Mouse (Mus musculus): Measurements from ENCODE around the gene Thra.
"Not testable (repeated sequence)": the region's sequence is repeated elsewhere in the genome, so short reads cannot be mapped to it uniquely, and the experiment has no call there.

The Thra gene

GRCm38 (mm10) chr11:98715946-98716345, 24.5 kb upstream of the Thra start:
- no peak for DNase-seq (ENCODE audit: extremely low spot score, low spot score)

- DNase-seq (ENCODE audit: extremely low spot score, low spot score): peak; percentile 67
These were observed 22.5 kb upstream of the Thra start for GRCm38 (mm10) chr11:98717904-98718303.

GRCm38 (mm10) chr11:98720756-98721155, 19.7 kb upstream of the Thra start:
- no peak for DNase-seq (ENCODE audit: extremely low spot score, low spot score)

GRCm38 (mm10) chr11:98721458-98722226, 18.8 kb upstream of the Thra start:
- DNase-seq (ENCODE audit: extremely low spot score, low spot score): no peak

GRCm38 (mm10) chr11:98723098-98723497, 17.3 kb upstream of the Thra start:
- DNase-seq (ENCODE audit: extremely low spot score, low spot score): no peak

GRCm38 (mm10) chr11:98725926-98726506, 14.4 kb upstream of the Thra start:
- no peak for DNase-seq (ENCODE audit: extremely low spot score, low spot score)

GRCm38 (mm10) chr11:98729119-98729588, 11.3 kb upstream of the Thra start, which contains the start of gene Med24:
Gene Med24 (minus strand): TSS chr11:98729435.
- peak; percentile 81 for DNase-seq (ENCODE audit: extremely low spot score, low spot score)

- DNase-seq (ENCODE audit: extremely low spot score, low spot score): no peak
These were observed 9.7 kb upstream of the Thra start for GRCm38 (mm10) chr11:98730727-98731126.

GRCm38 (mm10) chr11:98731134-98731533, 9.3 kb upstream of the Thra start:
- no peak for DNase-seq (ENCODE audit: extremely low spot score, low spot score)

- no peak for DNase-seq (ENCODE audit: extremely low spot score, low spot score)
These were observed 6.4 kb upstream of the Thra start for GRCm38 (mm10) chr11:98734020-98734419.

GRCm38 (mm10) chr11:98735111-98735510, 5.3 kb upstream of the Thra start:
- DNase-seq (ENCODE audit: extremely low spot score, low spot score): no peak

- no peak for DNase-seq (ENCODE audit: extremely low spot score, low spot score)
These were observed 4.3 kb upstream of the Thra start for GRCm38 (mm10) chr11:98736176-98736575.

- not testable (repeated sequence) for DNase-seq (ENCODE audit: extremely low spot score, low spot score)
These were observed 3.2 kb upstream of the Thra start for GRCm38 (mm10) chr11:98737220-98737619.

GRCm38 (mm10) chr11:98738428-98738911, 2.0 kb upstream of the Thra start:
- no peak for DNase-seq (ENCODE audit: extremely low spot score, low spot score)

GRCm38 (mm10) chr11:98738925-98739324, 1.5 kb upstream of the Thra start:
- DNase-seq (ENCODE audit: extremely low spot score, low spot score): no peak

- no peak for DNase-seq (ENCODE audit: extremely low spot score, low spot score)
These were observed 429 bp upstream of the Thra start for GRCm38 (mm10) chr11:98740026-98740392.

- DNase-seq (ENCODE audit: extremely low spot score, low spot score): no peak
These were observed 698 bp downstream of the Thra start for GRCm38 (mm10) chr11:98741051-98741620.

- peak; percentile 92 for DNase-seq (ENCODE audit: extremely low spot score, low spot score)
These were observed 1.4 kb downstream of the Thra start for GRCm38 (mm10) chr11:98741622-98742396.

GRCm38 (mm10) chr11:98742397-98743291, 2.2 kb downstream of the Thra start:
- no peak for DNase-seq (ENCODE audit: extremely low spot score, low spot score)

- DNase-seq (ENCODE audit: extremely low spot score, low spot score): peak; percentile 55
These were observed 3.4 kb downstream of the Thra start for GRCm38 (mm10) chr11:98743655-98744345.
